Mouse (Mus musculus): Measurements from ENCODE around the gene Tspan31. TPM values are rescaled to one million over a fixed set of nuclear protein-coding genes. Genes with fewer than 3 reads are reported as not detected.

Gene Tspan31
- polyA plus RNA-seq, 1 experiment from 2014 or later: 138 TPM

- 31% methylated on average over 8 of the region's 8 CpGs for WGBS
Observed at GRCm38 (mm10) chr10:127081996-127082620, 12.0 kb upstream of the Tspan31 start.

GRCm38 (mm10) chr10:127080901-127081780 is 11.1 kb upstream of the Tspan31 start:
- Histone ChIP-seq H3K4me3 (replicated peaks) (peak overlapping the region; percentile 72), H3K4me1 (replicated peaks) (peaks cover 64% of the 10 kb centered on the region), H3K27me3 (peaks cover 31% of the 10 kb centered on the region), H3K27ac (peak overlapping the region; percentile 21; the same call in 1 of the 2 replicates), H3K4me2 (replicated peaks) (peak overlapping the region; percentile 93), H3K9ac (replicated peaks) (peak overlapping the region; percentile 95), H3K36me3 (peaks cover 27% of the 10 kb centered on the region), H3K9me3 (no peaks in the 10 kb centered on the region)
- WGBS: 2% methylated on average over 48 of the region's 48 CpGs
- ATAC-seq: no peak

More at GRCm38 (mm10) chr10:127081996-127082620, 12.0 kb upstream of the Tspan31 start:
- Histone ChIP-seq H3K27me3 (peaks cover 33% of the 10 kb centered on the region), H3K4me1 (replicated peaks) (peaks cover 55% of the 10 kb centered on the region), H3K27ac (no peak overlapping the region), H3K4me3 (replicated peaks) (peak overlapping the region; percentile 72), H3K36me3 (peaks cover 37% of the 10 kb centered on the region), H3K9me3 (no peaks in the 10 kb centered on the region), H3K4me2 (replicated peaks) (peak overlapping the region; percentile 93), H3K9ac (replicated peaks) (peak overlapping the region; percentile 95)
- ATAC-seq: peak; percentile 19

- Histone ChIP-seq H3K36me3 (peaks cover 17% of the 10 kb centered on the region), H3K9me3 (no peaks in the 10 kb centered on the region), H3K27ac (peak overlapping the region; percentile 93), H3K4me1 (replicated peaks) (peaks cover 65% of the 10 kb centered on the region), H3K4me3 (replicated peaks) (peak overlapping the region; percentile 72), H3K4me2 (replicated peaks) (peak overlapping the region; percentile 93), H3K27me3 (peaks cover 39% of the 10 kb centered on the region), H3K9ac (replicated peaks) (peak overlapping the region; percentile 95)
- no peak for ATAC-seq
- WGBS: 1% methylated on average over 70 of the region's 70 CpGs
Observed at GRCm38 (mm10) chr10:127079665-127080391, 9.8 kb upstream of the Tspan31 start.

GRCm38 (mm10) chr10:127078677-127079575 is 8.9 kb upstream of the Tspan31 start:
- Histone ChIP-seq H3K27ac (peak overlapping the region; percentile 93), H3K4me3 (replicated peaks) (peak overlapping the region; percentile 72), H3K9me3 (no peaks in the 10 kb centered on the region), H3K4me2 (replicated peaks) (peak overlapping the region; percentile 93), H3K9ac (replicated peaks) (peak overlapping the region; percentile 95), H3K27me3 (peaks cover 37% of the 10 kb centered on the region), H3K36me3 (peaks cover 8% of the 10 kb centered on the region), H3K4me1 (replicated peaks) (peaks cover 65% of the 10 kb centered on the region)
- peak; percentile 74 for ATAC-seq
- WGBS: 0% methylated on average over 31 of the region's 49 CpGs

GRCm38 (mm10) chr10:127078001-127078676 is 8.1 kb upstream of the Tspan31 start:
- H3K4me1 ChIP-seq (replicated peaks): peaks cover 62% of the 10 kb centered on the region

GRCm38 (mm10) chr10:127077515-127077914 is 7.5 kb upstream of the Tspan31 start:
- Histone ChIP-seq H3K4me3 (replicated peaks) (peak overlapping the region; percentile 72), H3K4me1 (replicated peaks) (peaks cover 56% of the 10 kb centered on the region), H3K9ac (replicated peaks) (peak overlapping the region; percentile 57), H3K4me2 (replicated peaks) (peak overlapping the region; percentile 93), H3K27me3 (peaks cover 31% of the 10 kb centered on the region), H3K27ac (peak overlapping the region; percentile 93), H3K36me3 (no peaks in the 10 kb centered on the region), H3K9me3 (no peaks in the 10 kb centered on the region)
- WGBS: 2% methylated on average over 10 of the region's 10 CpGs
- no peak for ATAC-seq

More at GRCm38 (mm10) chr10:127078001-127078676, 8.1 kb upstream of the Tspan31 start:
- 4% methylated on average over 12 of the region's 12 CpGs for WGBS
- no peaks in the 10 kb centered on the region for H3K9me3 ChIP-seq
- H3K4me2 ChIP-seq (replicated peaks): peak overlapping the region; percentile 93
- ATAC-seq: peak; percentile 67
- peak overlapping the region; percentile 72 for H3K4me3 ChIP-seq (replicated peaks)
- peaks cover 2% of the 10 kb centered on the region; the same call in 1 of the 2 replicates for H3K36me3 ChIP-seq
- H3K27ac ChIP-seq: peak overlapping the region; percentile 93
- peak overlapping the region; percentile 57 for H3K9ac ChIP-seq (replicated peaks)
- H3K27me3 ChIP-seq: peaks cover 36% of the 10 kb centered on the region

GRCm38 (mm10) chr10:127076082-127076481 is 6.0 kb upstream of the Tspan31 start:
- H3K9me3 ChIP-seq: no peaks in the 10 kb centered on the region
- no peak overlapping the region for H3K4me2 ChIP-seq (replicated peaks)
- H3K4me1 ChIP-seq (replicated peaks): peaks cover 45% of the 10 kb centered on the region
- H3K27ac ChIP-seq: no peak overlapping the region
- H3K36me3 ChIP-seq: no peaks in the 10 kb centered on the region
- peaks cover 25% of the 10 kb centered on the region for H3K27me3 ChIP-seq
- no peak for ATAC-seq
- H3K9ac ChIP-seq (replicated peaks): 0 out of 2 replicates have a peak overlapping the region, but pooled peaks have one; percentile 7
- no peak overlapping the region for H3K4me3 ChIP-seq (replicated peaks)
- WGBS: 49% methylated on average over 4 of the region's 4 CpGs

- ATAC-seq: no peak
- peaks cover 45% of the 10 kb centered on the region for H3K4me1 ChIP-seq (replicated peaks)
- no peaks in the 10 kb centered on the region for H3K36me3 ChIP-seq
- WGBS: 80% methylated on average over 8 of the region's 8 CpGs
- H3K27me3 ChIP-seq: peaks cover 22% of the 10 kb centered on the region
- no peaks in the 10 kb centered on the region for H3K9me3 ChIP-seq
- no peak overlapping the region for H3K9ac ChIP-seq (replicated peaks)
- no peak overlapping the region for H3K27ac ChIP-seq
- no peak overlapping the region for H3K4me2 ChIP-seq (replicated peaks)
- H3K4me3 ChIP-seq (replicated peaks): no peak overlapping the region
Observed at GRCm38 (mm10) chr10:127075651-127076050, 5.6 kb upstream of the Tspan31 start.

- no peak within 1 kb of the TSS for H3K4me3 ChIP-seq (replicated peaks)
- H3K27me3 ChIP-seq: peaks cover 16% of the 10 kb centered on the region
- 68% methylated on average over 9 of the region's 9 CpGs for WGBS
- H3K9ac ChIP-seq (replicated peaks): 0 out of 2 replicates have a peak within 1 kb of the TSS, but pooled peaks have one; percentile 7
- ATAC-seq: no peak
- no peaks in the 10 kb centered on the region for H3K36me3 ChIP-seq
- no peak within 1 kb of the TSS for H3K27ac ChIP-seq
- peaks cover 41% of the 10 kb centered on the region for H3K4me1 ChIP-seq (replicated peaks)
- H3K9me3 ChIP-seq: no peaks in the 10 kb centered on the region
- H3K4me2 ChIP-seq (replicated peaks): no peak within 1 kb of the TSS
Observed at GRCm38 (mm10) chr10:127075080-127075479, 5.0 kb upstream of the Tspan31 start, which contains the start of gene Agap2. TSS of gene Agap2 (plus strand) at chr10:127075284.

- H3K27me3 ChIP-seq: peaks cover 12% of the 10 kb centered on the region
- 90% methylated on average over 1 of the region's 1 CpGs for WGBS
- no peak overlapping the region for H3K4me2 ChIP-seq (replicated peaks)
- ATAC-seq: no peak
- H3K9ac ChIP-seq (replicated peaks): no peak overlapping the region
- peaks cover 40% of the 10 kb centered on the region for H3K4me1 ChIP-seq (replicated peaks)
- H3K4me3 ChIP-seq (replicated peaks): no peak overlapping the region
- no peaks in the 10 kb centered on the region for H3K9me3 ChIP-seq
- no peaks in the 10 kb centered on the region for H3K36me3 ChIP-seq
- H3K27ac ChIP-seq: no peak overlapping the region
Observed at GRCm38 (mm10) chr10:127073981-127074380, 3.9 kb upstream of the Tspan31 start.

Data from midbrain, embryonic 13.5 days (tissue).